Mouse (Mus musculus): ENCODE data around the gene Ankrd55. TPM values are rescaled to one million over a fixed set of nuclear protein-coding genes. Genes with fewer than 3 reads are reported as not detected.
"Not testable (repeated sequence)": the region's sequence is repeated elsewhere in the genome, so short reads cannot be mapped to it uniquely, and the experiment has no call there.

Gene Ankrd55
- polyA plus RNA-seq, 1 experiment from 2014 or later, result 11.0 TPM

GRCm38 (mm10) chr13:112425181-112425654 is 137.0 kb downstream of the Ankrd55 start:
- 57% methylated on average over 8 of the region's 8 CpGs for WGBS
- no peak for ATAC-seq
- Histone ChIP-seq H3K4me1 (ENCODE audit: control insufficient read depth, insufficient read depth, low read length) (no peaks in the 10 kb centered on the region), H3K36me3 (ENCODE audit: control insufficient read depth, insufficient read depth, low read length) (no peaks in the 10 kb centered on the region), H3K27ac (ENCODE audit: low read length) (peak overlapping the region; percentile 13; the same call in 1 of the 2 replicates), H3K4me2 (ENCODE audit: low read length) (no peak overlapping the region), H3K9ac (ENCODE audit: low read depth, low read length) (no peak overlapping the region), H3K4me3 (ENCODE audit: low read depth, low read length) (no peak overlapping the region), H3K9me3 (replicated peaks; ENCODE audit: control insufficient read depth, low read length, poor library complexity, severe bottlenecking) (no peaks in the 10 kb centered on the region), H3K27me3 (ENCODE audit: control insufficient read depth, insufficient read depth, low read depth, low read length) (no peaks in the 10 kb centered on the region)

GRCm38 (mm10) chr13:112426265-112427135 is 138.2 kb downstream of the Ankrd55 start:
- H3K4me2 ChIP-seq (ENCODE audit: low read length), result no peak overlapping the region
- no peak overlapping the region for H3K9ac ChIP-seq (ENCODE audit: low read depth, low read length)
- no peak overlapping the region for H3K4me3 ChIP-seq (ENCODE audit: low read depth, low read length)
- 82% methylated on average over 13 of the region's 13 CpGs for WGBS
- ATAC-seq, result no peak
- H3K27me3 ChIP-seq (ENCODE audit: control insufficient read depth, insufficient read depth, low read depth, low read length), result no peaks in the 10 kb centered on the region
- H3K9me3 ChIP-seq (replicated peaks; ENCODE audit: control insufficient read depth, low read length, poor library complexity, severe bottlenecking), result no peaks in the 10 kb centered on the region
- no peak overlapping the region for H3K27ac ChIP-seq (ENCODE audit: low read length)
- no peaks in the 10 kb centered on the region for H3K4me1 ChIP-seq (ENCODE audit: control insufficient read depth, insufficient read depth, low read length)
- no peaks in the 10 kb centered on the region for H3K36me3 ChIP-seq (ENCODE audit: control insufficient read depth, insufficient read depth, low read length)

- not testable (repeated sequence) for H3K36me3 ChIP-seq (ENCODE audit: control insufficient read depth, insufficient read depth, low read length); H3K9me3 ChIP-seq (replicated peaks; ENCODE audit: control insufficient read depth, low read length, poor library complexity, severe bottlenecking); H3K27me3 ChIP-seq (ENCODE audit: control insufficient read depth, insufficient read depth, low read depth, low read length); ATAC-seq; H3K9ac ChIP-seq (ENCODE audit: low read depth, low read length); H3K4me2 ChIP-seq (ENCODE audit: low read length); H3K4me1 ChIP-seq (ENCODE audit: control insufficient read depth, insufficient read depth, low read length); H3K4me3 ChIP-seq (ENCODE audit: low read depth, low read length); H3K27ac ChIP-seq (ENCODE audit: low read length)
- WGBS, result 89% methylated on average over 4 of the region's 4 CpGs
Observed at GRCm38 (mm10) chr13:112427136-112427470, 138.9 kb downstream of the Ankrd55 start.

GRCm38 (mm10) chr13:112427521-112427920 is 139.3 kb downstream of the Ankrd55 start:
- Histone ChIP-seq H3K9me3 (replicated peaks; ENCODE audit: control insufficient read depth, low read length, poor library complexity, severe bottlenecking) (no peaks in the 10 kb centered on the region), H3K9ac (ENCODE audit: low read depth, low read length) (no peak overlapping the region), H3K27me3 (ENCODE audit: control insufficient read depth, insufficient read depth, low read depth, low read length) (no peaks in the 10 kb centered on the region), H3K4me2 (ENCODE audit: low read length) (no peak overlapping the region), H3K27ac (ENCODE audit: low read length) (no peak overlapping the region), H3K4me1 (ENCODE audit: control insufficient read depth, insufficient read depth, low read length) (no peaks in the 10 kb centered on the region), H3K36me3 (ENCODE audit: control insufficient read depth, insufficient read depth, low read length) (no peaks in the 10 kb centered on the region), H3K4me3 (ENCODE audit: low read depth, low read length) (no peak overlapping the region)
- WGBS, result 98% methylated on average over 15 of the region's 15 CpGs
- no peak for ATAC-seq

- Histone ChIP-seq H3K36me3 (ENCODE audit: control insufficient read depth, insufficient read depth, low read length) (no peaks in the 10 kb centered on the region), H3K9me3 (replicated peaks; ENCODE audit: control insufficient read depth, low read length, poor library complexity, severe bottlenecking) (no peaks in the 10 kb centered on the region), H3K4me1 (ENCODE audit: control insufficient read depth, insufficient read depth, low read length) (no peaks in the 10 kb centered on the region), H3K4me3 (ENCODE audit: low read depth, low read length) (no peak overlapping the region), H3K27ac (ENCODE audit: low read length) (no peak overlapping the region), H3K4me2 (ENCODE audit: low read length) (no peak overlapping the region), H3K9ac (ENCODE audit: low read depth, low read length) (no peak overlapping the region), H3K27me3 (ENCODE audit: control insufficient read depth, insufficient read depth, low read depth, low read length) (no peaks in the 10 kb centered on the region)
- WGBS, result 76% methylated on average over 5 of the region's 5 CpGs
- no peak for ATAC-seq
Observed at GRCm38 (mm10) chr13:112433271-112433670, 145.0 kb downstream of the Ankrd55 start.

Other genes starting within 250 kb of the Ankrd55 start
- 20.5 and 25.1 TPM in 2 replicates for gene Il6st, start 175.6 kb downstream of the Ankrd55 start, polyA plus RNA-seq (2015; fragmentation: Nextera tagmentation; extraction: Ambion mirVana)